12 mouse cellular contexts compared by ENCODE assay signal in genomic region chr5:114358833-114359232, GRCm38 (mm10). TPM values are rescaled to one million over a fixed set of nuclear protein-coding genes. Genes with fewer than 3 reads are reported as not detected.
DNase-seq lines count a peak whose midpoint lies in the region; ATAC-seq and TF ChIP-seq lines count a peak whose summit lies in the region.
"Had no signal": no experiment of that assay in that cellular context is flagged by ENCODE, and none has a peak within 500 bp of the region (broad histone marks: within the 10 kb centered on the region; RNA-seq: fewer than 3 reads in every experiment).

No protein-coding gene starts in this region.

- no peaks in the 10 kb centered on the region for H3K27me3 ChIP-seq in forebrain, postnatal 0 days (ENCODE audit: insufficient read depth, low read length)
- no peaks in the 10 kb centered on the region for H3K27me3 ChIP-seq in forebrain, embryonic 12.5 days
- H3K27me3 ChIP-seq in hindbrain, embryonic 14.5 days (ENCODE audit: control insufficient read depth, insufficient read depth, low read length) = no peaks in the 10 kb centered on the region
- H3K27me3 ChIP-seq: liver, embryonic 15.5 days had no signal

- peaks cover 26% of the 10 kb centered on the region for H3K36me3 ChIP-seq in forebrain, postnatal 0 days (ENCODE audit: insufficient read depth)
- peaks cover 38% of the 10 kb centered on the region for H3K36me3 ChIP-seq in forebrain, embryonic 12.5 days (replicated peaks)
- peaks cover 41% of the 10 kb centered on the region for H3K36me3 ChIP-seq in hindbrain, embryonic 14.5 days (replicated peaks; ENCODE audit: control insufficient read depth, insufficient read depth)

- DNase-seq in forebrain, postnatal 0 days = peak; percentile 58
- DNase-seq in hindbrain, embryonic 14.5 days (ENCODE audit: low spot score) = peak; percentile 37
- DNase-seq in left cerebral cortex, adult 18-20 months (ENCODE audit: low spot score in 2 of 2) = peak; percentile 38 to 64
- peak; percentile 60 to 78 for DNase-seq in right cerebral cortex, postnatal 10 days (ENCODE audit: low spot score in 2 of 2)
- no peak for DNase-seq in cerebellum, adult 11-12 months
- DNase-seq in spleen, postnatal 36 days (ENCODE audit: low spot score in 2 of 2) = no peak
- no peak for DNase-seq in adipocyte (ENCODE audit: low spot score)
- DNase-seq: gastrocnemius, postnatal 10 days; kidney, postnatal 36 days had no signal

- 0 out of 2 replicates have a peak overlapping the region, but pooled peaks have one; percentile 16 for H3K27ac ChIP-seq in forebrain, postnatal 0 days (ENCODE audit: low read depth, low read length)
- H3K27ac ChIP-seq in forebrain, embryonic 12.5 days = no peak overlapping the region
- no peak overlapping the region for H3K27ac ChIP-seq in hindbrain, embryonic 14.5 days
- H3K27ac ChIP-seq: liver, embryonic 15.5 days had no signal

- no peak overlapping the region for H3K9ac ChIP-seq in forebrain, postnatal 0 days
- no peak overlapping the region for H3K9ac ChIP-seq in forebrain, embryonic 12.5 days
- H3K9ac ChIP-seq in hindbrain, embryonic 14.5 days = no peak overlapping the region
- H3K9ac ChIP-seq: liver, embryonic 15.5 days had no signal

- H3K4me1 ChIP-seq in forebrain, postnatal 0 days (ENCODE audit: insufficient read depth) = no peaks in the 10 kb centered on the region
- H3K4me1 ChIP-seq in forebrain, embryonic 12.5 days = peaks cover 22% of the 10 kb centered on the region
- no peaks in the 10 kb centered on the region; the same call in 1 of the 2 replicates for H3K4me1 ChIP-seq in hindbrain, embryonic 14.5 days (replicated peaks; ENCODE audit: control insufficient read depth, insufficient read depth, low read length)

- H3K4me3 ChIP-seq in forebrain, postnatal 0 days (ENCODE audit: low read depth, low read length) = no peak overlapping the region
- H3K4me3 ChIP-seq in forebrain, embryonic 12.5 days (replicated peaks) = no peak overlapping the region
- no peak overlapping the region for H3K4me3 ChIP-seq in hindbrain, embryonic 14.5 days (replicated peaks; ENCODE audit: low read length)
- H3K4me3 ChIP-seq: liver, embryonic 15.5 days; megakaryocyte, embryonic 14.5 days had no signal

- no peak for TF ChIP-seq CTCF in forebrain, postnatal 0 days (IDR thresholded peaks at IDR 0.05; ENCODE audit: low read depth)

- ATAC-seq in forebrain, postnatal 0 days = no peak
- no peak; the same call in 1 of the 2 replicates for ATAC-seq in forebrain, embryonic 12.5 days (ENCODE audit: low FRiP score)
- no peak; the same call in 1 of the 2 replicates for ATAC-seq in hindbrain, embryonic 14.5 days (ENCODE audit: low FRiP score)

- no peaks in the 10 kb centered on the region for H3K9me3 ChIP-seq in forebrain, postnatal 0 days (ENCODE audit: low read length)
- H3K9me3 ChIP-seq in forebrain, embryonic 12.5 days = no peaks in the 10 kb centered on the region
- H3K9me3 ChIP-seq in hindbrain, embryonic 14.5 days (ENCODE audit: control insufficient read depth, low read length) = no peaks in the 10 kb centered on the region
- H3K9me3 ChIP-seq: liver, embryonic 15.5 days; megakaryocyte, embryonic 14.5 days had no signal

- H3K4me2 ChIP-seq in forebrain, postnatal 0 days (ENCODE audit: low read depth) = no peak overlapping the region
- H3K4me2 ChIP-seq in forebrain, embryonic 12.5 days = no peak overlapping the region
- H3K4me2 ChIP-seq in hindbrain, embryonic 14.5 days (replicated peaks) = no peak overlapping the region
- H3K4me2 ChIP-seq: liver, embryonic 15.5 days had no signal

- 53% methylated on average over 10 of the region's 10 CpGs for WGBS in forebrain, postnatal 0 days
- WGBS in forebrain, embryonic 12.5 days = 69% methylated on average over 10 of the region's 10 CpGs
- 55% methylated on average over 10 of the region's 10 CpGs for WGBS in hindbrain, embryonic 14.5 days

RNA-seq across cellular contexts. Expression of gene Kctd10, which starts 21.5 kb away (rescaled TPM):
- total RNA-seq in forebrain, postnatal 0 days (2014; rRNA removed) = 61.6 and 63.0 TPM in 2 replicates
- polyA plus RNA-seq in forebrain, postnatal 0 days (2015; fragmentation: Nextera tagmentation; extraction: Ambion mirVana) = 69.7 and 74.1 TPM in 2 replicates
- 93.1 and 94.6 TPM in 2 replicates for polyA plus RNA-seq in forebrain, embryonic 12.5 days (2016; fragmentation: Nextera tagmentation; extraction: Ambion mirVana)
- 60.9 and 67.9 TPM in 2 replicates for polyA plus RNA-seq in hindbrain, embryonic 14.5 days (2014; fragmentation: Nextera tagmentation; extraction: Ambion mirVana)
- total RNA-seq in left cerebral cortex, adult 18-20 months (2021) = 10 to 100 TPM; 64.6 to 68.6 TPM

RNA-seq across cellular contexts. Expression of gene Ube3b, which starts 21.6 kb away (rescaled TPM):
- 45.1 and 46.8 TPM in 2 replicates for total RNA-seq in forebrain, postnatal 0 days (2014; rRNA removed)
- polyA plus RNA-seq in forebrain, postnatal 0 days (2015; fragmentation: Nextera tagmentation; extraction: Ambion mirVana) = 31.0 and 35.2 TPM in 2 replicates
- 53.7 and 60.1 TPM in 2 replicates for polyA plus RNA-seq in forebrain, embryonic 12.5 days (2016; fragmentation: Nextera tagmentation; extraction: Ambion mirVana)
- 45.9 and 48.2 TPM in 2 replicates for polyA plus RNA-seq in hindbrain, embryonic 14.5 days (2014; fragmentation: Nextera tagmentation; extraction: Ambion mirVana)
- 10 to 100 TPM; 86.2 to 93.3 TPM for total RNA-seq in left cerebral cortex, adult 18-20 months (2021)

Comparison
In these comparisons a context has a peak if more than half of its experiments do, and no peak if none do; other contexts are left out.
1. DNase-seq: peak in forebrain, postnatal 0 days (single experiment), hindbrain, embryonic 14.5 days (single experiment), left cerebral cortex, adult 18-20 months (2 of 2) and right cerebral cortex, postnatal 10 days (2 of 2); none in cerebellum, adult 11-12 months (single experiment), spleen, postnatal 36 days (0 of 2) and adipocyte (single experiment).